Mouse (Mus musculus) ovary, postnatal 10 days (tissue): ENCODE measurements around the gene Susd4.

Experiments
- DNase-seq: peaks from one replicate; pipeline ENCODE4 v3.0.0; 2022; ENCODE audit warnings: low spot score

Gene Susd4

GRCm38 (mm10) chr1:182861671-182862358 lies 98.2 kb downstream of the Susd4 start:
- DNase-seq: no peak

- DNase-seq: no peak
Measured at GRCm38 (mm10) chr1:182863396-182863795, 99.7 kb downstream of the Susd4 start.

GRCm38 (mm10) chr1:182867886-182868285 lies 104.2 kb downstream of the Susd4 start:
- no peak for DNase-seq

DNA sequence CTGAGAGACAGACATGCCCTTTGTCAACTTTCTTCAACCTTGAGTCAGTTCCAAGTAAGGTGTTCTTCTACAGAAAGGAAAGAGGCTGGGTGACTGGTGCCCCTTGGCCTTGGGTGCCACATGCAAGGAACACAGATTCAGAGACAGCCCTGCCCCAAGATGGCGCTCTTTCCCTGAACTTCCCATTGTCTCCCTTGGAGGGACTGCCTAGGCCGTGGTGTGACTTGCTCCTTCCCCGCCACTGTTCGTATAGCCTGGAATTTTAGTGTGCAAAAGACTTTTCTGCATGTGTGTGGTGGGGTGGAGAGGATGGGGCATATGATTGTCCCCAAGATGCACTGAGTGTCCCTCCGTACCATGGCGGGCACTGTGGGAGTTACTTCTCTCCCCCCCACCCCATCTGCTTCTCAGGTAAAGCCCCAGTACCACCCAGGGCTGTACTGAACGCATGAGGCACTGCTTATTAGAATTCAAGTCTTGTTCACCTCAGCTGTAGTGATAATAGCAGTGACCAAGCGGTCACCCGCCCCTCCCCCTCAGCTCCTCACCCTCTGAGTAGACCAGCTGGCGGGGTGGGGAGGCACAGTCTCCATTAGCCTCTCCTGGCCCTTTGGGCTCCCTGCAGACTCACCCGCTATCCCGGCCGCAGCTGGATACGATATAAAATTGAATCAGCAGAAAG lies 104.9 kb downstream of the Susd4 start:
- no peak for DNase-seq

DNA sequence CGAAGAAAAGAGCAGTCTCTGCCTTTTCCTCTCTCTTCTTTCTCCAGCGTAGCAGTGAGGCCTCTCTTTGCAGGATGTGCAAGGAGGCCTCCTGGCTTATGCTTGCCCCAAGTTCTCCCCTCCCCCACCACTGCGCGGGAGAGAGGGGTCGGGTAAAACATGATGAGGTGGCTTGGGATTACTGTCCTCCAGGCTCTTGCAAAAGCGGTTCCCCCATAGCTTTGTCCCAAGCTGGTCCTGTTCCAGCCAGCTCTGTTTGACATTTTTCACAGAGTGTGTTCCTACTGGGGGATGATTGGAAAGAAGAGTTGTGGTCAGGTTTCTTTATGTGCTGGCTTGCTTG lies 105.4 kb downstream of the Susd4 start:
- no peak for DNase-seq

DNA sequence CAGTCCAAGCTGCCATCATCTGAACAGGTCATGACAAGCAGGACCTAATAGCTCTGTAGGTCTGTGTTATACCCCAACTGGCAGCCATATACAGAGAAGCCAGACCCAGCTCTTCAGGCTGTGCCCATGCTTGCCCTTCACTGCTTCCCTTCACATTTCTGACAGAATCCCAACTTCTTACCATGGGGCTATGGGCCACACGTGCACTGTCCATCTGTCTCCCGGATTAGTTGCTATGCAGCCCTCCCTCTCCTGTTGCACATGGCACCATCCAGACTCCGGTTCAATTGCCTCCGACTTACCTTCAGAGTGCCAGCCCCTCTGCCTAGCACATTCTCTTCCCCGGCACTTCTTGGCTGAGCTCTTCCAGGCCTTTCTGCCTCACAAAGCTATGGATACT lies 114.5 kb downstream of the Susd4 start:
- no peak for DNase-seq

DNA sequence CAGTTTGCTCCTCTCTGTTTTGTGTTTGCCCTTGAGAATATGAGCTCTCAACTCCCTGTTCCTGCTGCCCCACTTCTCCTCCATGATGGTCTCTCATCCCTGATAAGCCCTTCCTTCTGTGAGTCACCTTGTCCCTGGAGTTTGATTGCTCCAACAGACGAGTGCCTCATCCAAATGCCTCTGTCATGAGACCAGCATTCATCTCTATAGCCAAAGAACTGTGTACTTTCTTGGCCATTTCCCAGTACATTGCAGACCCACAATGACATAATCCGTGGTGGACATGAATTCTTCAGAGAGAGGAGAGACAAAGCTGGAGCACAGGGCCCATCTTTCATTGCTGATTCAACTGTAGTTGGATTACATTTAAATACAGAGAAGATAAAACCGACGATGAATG lies 115.1 kb downstream of the Susd4 start:
- DNase-seq: no peak

- DNase-seq: no peak
Measured at GRCm38 (mm10) chr1:182881246-182881645, 117.6 kb downstream of the Susd4 start.

DNA sequence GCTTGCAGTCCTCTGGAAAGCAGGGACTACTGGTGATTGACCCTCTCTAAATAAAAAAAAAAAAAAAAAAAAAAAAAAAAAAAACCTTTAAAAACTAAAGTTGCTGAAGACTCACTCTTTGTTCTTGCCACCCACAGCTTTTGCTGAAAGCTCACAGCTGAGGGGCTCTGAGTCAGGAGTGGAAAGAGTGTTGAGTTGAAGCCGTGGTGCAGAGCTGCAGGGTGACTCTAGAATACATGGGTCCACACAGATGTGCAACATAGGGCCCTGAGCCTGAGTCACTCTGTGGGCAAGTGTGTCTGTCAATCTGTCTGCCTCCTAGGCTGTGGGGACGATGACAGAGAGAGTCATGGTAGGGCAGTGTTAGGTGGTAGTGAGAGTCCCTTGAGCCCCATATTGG lies 119.0 kb downstream of the Susd4 start:
- no peak for DNase-seq

DNA sequence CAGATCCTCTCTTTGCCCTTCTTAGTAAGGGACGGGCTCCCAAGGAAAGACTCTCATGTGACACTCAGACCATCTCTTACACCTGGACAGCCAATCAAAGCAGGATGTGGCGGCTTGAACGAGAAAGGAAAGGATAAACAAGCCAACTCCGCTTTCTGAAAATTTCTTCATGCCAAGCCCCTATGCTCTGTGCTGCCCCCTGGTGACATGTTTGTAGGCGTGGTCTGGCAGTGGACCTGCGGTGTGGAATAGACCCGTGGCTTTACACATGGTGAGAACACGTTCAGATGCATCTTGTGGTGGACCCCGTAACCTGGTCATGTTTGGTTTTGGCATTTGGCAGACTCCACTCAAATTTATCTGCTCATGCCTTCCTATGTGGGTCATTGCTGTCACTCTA lies 132.0 kb downstream of the Susd4 start:
- DNase-seq: peak; percentile 12

DNA sequence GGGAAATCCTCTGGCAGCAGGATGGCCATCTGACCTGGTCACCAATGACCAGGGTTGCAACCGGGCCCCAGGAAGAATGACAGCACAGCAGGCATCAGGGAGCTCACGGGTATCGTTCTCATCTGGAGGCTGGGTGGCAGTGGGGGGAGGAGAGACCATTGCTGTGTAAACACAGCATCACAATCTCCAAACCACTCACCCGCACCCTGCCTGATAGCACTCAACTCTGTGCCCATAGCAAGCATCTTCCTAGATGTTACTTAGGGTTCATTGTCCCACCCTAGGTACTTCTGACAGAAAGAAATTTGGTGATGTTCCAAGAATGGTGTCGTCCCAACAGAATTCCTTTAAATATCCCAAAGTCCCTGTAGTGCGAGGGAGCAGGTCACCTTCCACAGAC lies 133.4 kb downstream of the Susd4 start:
- no peak for DNase-seq

DNA sequence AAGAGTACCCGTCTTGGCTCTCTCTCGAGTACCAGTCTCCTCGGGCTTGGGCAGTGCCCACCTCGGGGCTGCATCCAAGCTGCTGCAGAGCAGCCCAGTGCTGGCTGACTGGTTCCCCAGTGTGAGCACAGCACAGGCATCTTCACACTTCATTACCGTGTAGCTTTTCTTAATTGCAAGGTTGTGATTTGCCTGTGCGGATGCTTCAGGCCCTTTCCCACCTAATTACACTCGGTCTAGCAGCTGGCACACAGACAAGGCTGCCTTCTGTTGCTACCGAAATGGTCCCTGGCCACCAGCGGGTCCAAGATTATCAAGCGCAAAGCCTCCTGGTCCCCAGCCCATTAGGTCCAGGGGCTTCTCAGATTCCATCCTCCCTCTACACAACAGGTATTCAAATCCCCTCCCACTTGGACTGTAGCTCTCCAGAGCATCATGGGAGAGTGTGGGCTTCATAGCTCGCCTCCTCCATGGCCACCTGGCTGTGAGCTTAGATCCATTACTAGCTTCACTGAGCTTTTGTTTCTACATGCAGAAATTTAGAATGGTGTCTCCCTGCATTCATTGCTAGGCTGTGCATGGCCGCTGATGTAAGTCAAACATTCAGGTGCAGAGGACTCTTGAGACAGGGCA lies 134.0 kb downstream of the Susd4 start:
- DNase-seq: no peak

- DNase-seq: no peak
Measured at GRCm38 (mm10) chr1:182902095-182902494, 138.4 kb downstream of the Susd4 start.

DNA sequence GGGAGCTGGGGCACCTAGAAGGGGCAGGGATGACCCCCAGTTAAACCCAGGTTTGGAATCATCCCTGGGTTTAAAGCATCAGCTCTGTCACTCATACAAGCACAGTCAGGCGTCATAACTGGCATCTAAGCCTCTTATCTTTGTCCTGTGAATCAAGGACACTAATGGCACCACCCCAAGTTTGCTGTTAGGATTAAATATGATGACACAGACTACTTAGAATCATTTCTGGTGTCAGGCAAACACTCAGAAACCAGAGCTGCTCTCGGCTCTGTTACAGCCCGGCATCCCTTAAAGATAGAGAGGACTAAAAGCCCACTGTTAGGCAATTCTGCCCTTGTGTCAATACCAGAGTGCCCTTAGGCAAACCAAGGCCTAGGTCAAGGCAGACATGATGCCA lies 139.2 kb downstream of the Susd4 start:
- no peak for DNase-seq

GRCm38 (mm10) chr1:182905669-182906068 lies 142.0 kb downstream of the Susd4 start:
- no peak for DNase-seq

DNA sequence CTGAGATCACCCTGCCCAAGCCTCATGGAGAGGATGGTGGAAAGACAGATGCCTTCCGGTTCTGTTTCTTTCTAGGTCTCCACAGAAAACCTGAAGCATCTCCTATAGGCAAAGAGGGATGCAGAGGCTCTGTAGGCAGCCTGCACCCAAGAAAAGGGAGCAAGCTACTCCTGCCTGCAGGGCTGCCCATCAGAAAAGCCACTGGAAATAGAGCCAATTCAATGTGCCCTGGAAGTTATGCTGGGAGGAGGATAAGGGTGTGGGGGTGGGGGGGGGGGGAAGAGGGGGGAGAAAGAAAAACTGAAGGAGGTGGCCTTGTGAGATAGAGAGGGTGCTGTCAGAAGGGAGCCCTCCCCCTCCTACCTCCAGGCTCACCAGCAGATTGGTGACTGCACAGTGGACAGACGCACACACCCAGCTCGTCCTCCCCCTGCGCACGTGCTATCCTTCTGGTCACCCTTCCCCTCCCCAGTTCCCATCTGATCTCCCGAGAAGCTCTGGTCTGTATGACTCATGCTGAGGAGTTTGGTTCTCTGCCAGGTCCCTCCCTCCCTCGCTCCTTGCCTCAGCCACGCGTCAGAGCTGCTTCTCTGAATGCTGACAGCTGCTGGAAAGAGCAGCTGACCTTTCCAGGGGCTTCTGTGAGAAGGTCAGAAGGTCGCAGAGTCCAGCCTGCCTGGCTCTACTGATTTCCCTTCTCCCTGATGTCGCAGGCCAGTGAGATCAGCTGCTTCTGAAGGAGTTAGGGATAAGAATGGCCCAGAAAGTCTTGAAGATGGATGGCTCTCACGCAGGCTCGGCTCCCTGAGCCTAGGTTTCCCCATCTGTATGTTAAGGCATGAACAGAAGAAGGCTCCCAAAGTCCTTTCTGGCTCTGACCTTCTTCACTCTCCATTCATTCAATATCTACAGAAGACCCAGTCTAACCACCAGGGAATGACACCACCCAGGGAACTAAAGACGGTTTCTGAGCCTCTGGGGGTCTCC lies 144.7 kb downstream of the Susd4 start:
- peak; percentile 44 for DNase-seq

DNA sequence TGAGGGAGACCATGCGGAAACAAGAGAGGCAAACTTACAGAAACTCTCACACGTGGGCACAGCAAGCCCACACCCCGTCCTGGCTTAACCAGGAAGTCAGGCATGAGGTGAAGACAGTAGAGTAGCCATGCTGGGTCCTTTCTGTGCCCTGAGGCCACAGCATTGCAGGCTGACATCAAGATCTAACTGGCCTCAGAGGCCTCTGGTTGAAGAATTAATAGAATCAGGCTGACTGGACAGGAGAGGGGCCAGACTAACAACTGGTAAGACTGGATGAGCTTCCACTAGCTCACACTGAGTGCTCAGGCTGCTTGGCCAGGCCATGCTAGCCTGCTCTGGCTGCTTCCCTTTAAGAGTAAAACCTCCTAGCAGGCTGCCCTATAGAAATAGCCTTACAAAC lies 145.4 kb downstream of the Susd4 start:
- DNase-seq: no peak

- no peak for DNase-seq
Measured at GRCm38 (mm10) chr1:182909596-182909995, 145.9 kb downstream of the Susd4 start.

GRCm38 (mm10) chr1:182912591-182912990 lies 148.9 kb downstream of the Susd4 start:
- DNase-seq: no peak

DNA sequence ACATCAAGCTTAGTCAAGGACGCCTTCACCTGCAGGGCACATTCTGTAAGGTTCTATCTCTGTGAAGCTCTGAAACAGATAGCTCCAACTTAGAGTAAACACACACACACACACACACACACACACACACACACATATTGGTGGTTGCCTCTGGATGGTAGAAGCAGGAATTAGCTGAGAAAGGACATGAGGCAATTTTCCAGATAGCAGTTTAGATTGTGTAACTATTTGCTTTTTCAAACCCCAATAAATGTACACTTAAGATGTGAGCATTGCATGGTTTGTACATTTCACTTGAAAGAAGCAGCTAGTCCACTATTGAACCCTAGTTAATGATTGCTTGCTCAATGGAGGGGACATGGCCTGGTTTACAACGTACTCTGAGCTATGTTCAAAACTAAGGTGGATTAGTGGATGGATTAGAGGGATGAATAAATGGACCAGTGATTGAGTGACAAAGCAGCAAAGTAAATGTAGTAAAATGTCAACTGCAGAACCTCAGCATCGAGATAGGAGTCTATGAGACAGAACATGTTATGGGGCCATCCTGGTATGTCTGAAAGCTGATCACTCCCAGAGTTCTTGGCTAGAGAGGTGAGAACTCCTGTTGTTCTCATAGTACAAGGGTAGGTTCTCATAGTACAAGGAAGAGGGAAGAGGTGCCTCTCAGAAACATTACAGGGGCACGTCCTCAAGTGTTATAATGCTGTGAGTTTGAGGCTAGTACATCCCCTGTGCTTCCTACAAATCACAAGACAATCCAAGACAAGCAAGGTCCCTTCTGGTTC lies 150.7 kb downstream of the Susd4 start:
- DNase-seq: no peak

GRCm38 (mm10) chr1:182916166-182916565 lies 152.5 kb downstream of the Susd4 start:
- DNase-seq: no peak
